In genomic region chr12:16539965-16540661, GRCm38 (mm10) we compare ENCODE assay signal across 24 mouse cellular contexts.
DNase-seq lines count a peak whose midpoint lies in the region; ATAC-seq and TF ChIP-seq lines count a peak whose summit lies in the region.
"Had no signal": no experiment of that assay in that cellular context is flagged by ENCODE, and none has a peak within 500 bp of the region (broad histone marks: within the 10 kb centered on the region; RNA-seq: fewer than 3 reads in every experiment).

No protein-coding gene starts in this region.

- TF ChIP-seq CTCF in lung, postnatal 0 days (IDR thresholded peaks at IDR 0.05): no peak

- DNase-seq in embryo, embryonic 11 days: peak; percentile 39
- DNase-seq in embryo, embryonic 10.5 days (ENCODE audit: low spot score): no peak
- DNase-seq in lung, postnatal 0 days (ENCODE audit: low spot score): no peak
- no peak for DNase-seq in cerebellum, postnatal 14 days
- DNase-seq: adrenal gland, postnatal 10 days; cerebellum, adult 2 months; cerebellum, postnatal 36 days; kidney, adult 2 months; kidney, postnatal 10 days; lung, adult 18-20 months; lung, postnatal 14 days; right cerebral cortex, postnatal 25 days; spleen, adult 18-20 months; thymus, postnatal 14 days had no signal

- peaks cover 28% of the 10 kb centered on the region for H3K36me3 ChIP-seq in embryonic facial prominence, embryonic 15.5 days
- H3K36me3 ChIP-seq in limb, embryonic 12.5 days: peaks cover 42% of the 10 kb centered on the region; the same call in 1 of the 2 replicates
- H3K36me3 ChIP-seq in lung, postnatal 0 days (ENCODE audit: insufficient read depth, low read length): peaks cover 27% of the 10 kb centered on the region

- no peaks in the 10 kb centered on the region for H3K27me3 ChIP-seq in embryonic facial prominence, embryonic 15.5 days
- no peaks in the 10 kb centered on the region for H3K27me3 ChIP-seq in limb, embryonic 12.5 days
- no peaks in the 10 kb centered on the region for H3K27me3 ChIP-seq in lung, postnatal 0 days (replicated peaks; ENCODE audit: insufficient read depth, low read length)
- H3K27me3 ChIP-seq: liver, embryonic 12.5 days; midbrain, embryonic 13.5 days; neural tube, embryonic 12.5 days had no signal

- peaks cover 16% of the 10 kb centered on the region for H3K4me1 ChIP-seq in embryonic facial prominence, embryonic 15.5 days
- H3K4me1 ChIP-seq in limb, embryonic 12.5 days (replicated peaks): peaks cover 26% of the 10 kb centered on the region
- no peaks in the 10 kb centered on the region for H3K4me1 ChIP-seq in lung, postnatal 0 days (ENCODE audit: insufficient read depth, low read depth, low read length)
- H3K4me1 ChIP-seq: hindbrain, embryonic 10.5 days; liver, embryonic 12.5 days; midbrain, embryonic 13.5 days; neural tube, embryonic 12.5 days had no signal

- WGBS in embryonic facial prominence, embryonic 15.5 days: 50% methylated on average over 5 of the region's 5 CpGs
- 26% methylated on average over 5 of the region's 5 CpGs for WGBS in limb, embryonic 12.5 days
- WGBS in lung, postnatal 0 days: 71% methylated on average over 5 of the region's 5 CpGs

- no peak for TF ChIP-seq EP300 in lung, postnatal 0 days (IDR thresholded peaks at IDR 0.05)

- no peak overlapping the region for H3K9ac ChIP-seq in embryonic facial prominence, embryonic 15.5 days
- H3K9ac ChIP-seq in limb, embryonic 12.5 days (replicated peaks): no peak overlapping the region
- H3K9ac ChIP-seq in lung, postnatal 0 days (replicated peaks; ENCODE audit: low read depth): no peak overlapping the region
- H3K9ac ChIP-seq: liver, embryonic 12.5 days; midbrain, embryonic 13.5 days; neural tube, embryonic 12.5 days had no signal

- H3K9me3 ChIP-seq in embryonic facial prominence, embryonic 15.5 days (replicated peaks): no peaks in the 10 kb centered on the region
- no peaks in the 10 kb centered on the region for H3K9me3 ChIP-seq in limb, embryonic 12.5 days
- H3K9me3 ChIP-seq in lung, postnatal 0 days (ENCODE audit: low read length): no peaks in the 10 kb centered on the region
- H3K9me3 ChIP-seq: hindbrain, embryonic 10.5 days; liver, embryonic 12.5 days; midbrain, embryonic 13.5 days; neural tube, embryonic 12.5 days had no signal

- peak; percentile 47; the same call in 1 of the 2 replicates for ATAC-seq in common myeloid progenitor, adult 5-6 weeks (replicated peaks; ENCODE audit: low read depth, poor library complexity, severe bottlenecking)
- ATAC-seq in embryonic facial prominence, embryonic 15.5 days (ENCODE audit: insufficient number of reproducible peaks, low FRiP score, low TSS enrichment, low read depth): 0 out of 2 replicates have a peak, but pooled peaks have one; percentile 37
- peak; percentile 75 for ATAC-seq in limb, embryonic 12.5 days (ENCODE audit: insufficient number of reproducible peaks, insufficient read depth, low FRiP score, low TSS enrichment, low read depth)
- ATAC-seq in inflammation-experienced regulatory T-cells, adult 6 months: no peak
- no peak for ATAC-seq in lung, postnatal 0 days
- ATAC-seq: forebrain, embryonic 16.5 days; hindbrain, embryonic 16.5 days; liver, embryonic 12.5 days; midbrain, embryonic 13.5 days had no signal

- H3K27ac ChIP-seq in embryonic facial prominence, embryonic 15.5 days (replicated peaks): peak overlapping the region; percentile 29; the same call in 1 of the 2 replicates
- peak overlapping the region; percentile 76 for H3K27ac ChIP-seq in limb, embryonic 12.5 days
- no peak overlapping the region for H3K27ac ChIP-seq in lung, postnatal 0 days (ENCODE audit: low read length)
- H3K27ac ChIP-seq: hindbrain, embryonic 10.5 days; liver, embryonic 12.5 days; midbrain, embryonic 13.5 days; neural tube, embryonic 12.5 days had no signal

- H3K4me3 ChIP-seq in embryonic facial prominence, embryonic 15.5 days (replicated peaks): no peak overlapping the region
- no peak overlapping the region for H3K4me3 ChIP-seq in limb, embryonic 12.5 days (replicated peaks)
- no peak overlapping the region for H3K4me3 ChIP-seq in lung, postnatal 0 days (ENCODE audit: low read depth, low read length)
- H3K4me3 ChIP-seq: hindbrain, embryonic 10.5 days; liver, embryonic 12.5 days; midbrain, embryonic 13.5 days; neural tube, embryonic 12.5 days had no signal

- no peak overlapping the region for H3K4me2 ChIP-seq in embryonic facial prominence, embryonic 15.5 days (replicated peaks)
- H3K4me2 ChIP-seq in limb, embryonic 12.5 days: no peak overlapping the region
- no peak overlapping the region for H3K4me2 ChIP-seq in lung, postnatal 0 days (replicated peaks; ENCODE audit: low read depth, low read length)
- H3K4me2 ChIP-seq: liver, embryonic 12.5 days; midbrain, embryonic 13.5 days; neural tube, embryonic 12.5 days had no signal

Comparison
In these comparisons a context has a peak if more than half of its experiments do, and no peak if none do; other contexts are left out.
1. ATAC-seq: peak in common myeloid progenitor, adult 5-6 weeks (single experiment), embryonic facial prominence, embryonic 15.5 days (single experiment) and limb, embryonic 12.5 days (single experiment); none in inflammation-experienced regulatory T-cells, adult 6 months (single experiment) and lung, postnatal 0 days (single experiment).